Mouse (Mus musculus): ENCODE data around the gene Dnajb3.
A peak's percentile ranks its signal among the peaks of the same experiment; 100 is the strongest.
"Not testable (repeated sequence)": the region's sequence is repeated elsewhere in the genome, so short reads cannot be mapped to it uniquely, and the experiment has no call there.

The Dnajb3 gene

GRCm38 (mm10) chr1:88213766-88214461 lies 8.3 kb upstream of the Dnajb3 start:
- DNase-seq: no peak

DNA sequence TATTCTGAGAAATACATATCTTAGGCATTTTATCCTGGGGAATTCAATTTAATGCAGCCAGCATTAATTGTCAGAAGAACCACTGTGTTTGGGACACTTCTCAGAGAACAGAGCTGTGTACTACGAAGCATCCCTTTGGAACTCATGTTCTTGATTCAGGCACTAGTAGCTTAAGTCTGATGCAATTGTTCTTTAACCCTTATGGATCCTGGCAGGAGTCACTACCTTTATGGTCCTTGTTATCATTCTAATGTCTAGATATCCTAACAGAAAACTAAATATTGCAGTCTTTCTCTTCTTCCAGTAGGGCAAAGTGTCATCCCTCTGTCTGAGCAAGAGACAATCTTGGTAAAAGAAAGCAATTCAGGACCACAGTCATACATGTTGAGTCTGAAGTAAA lies 7.5 kb upstream of the Dnajb3 start:
- DNase-seq: no peak

- DNase-seq: no peak
Measured at GRCm38 (mm10) chr1:88212341-88213045, 6.9 kb upstream of the Dnajb3 start.

DNA sequence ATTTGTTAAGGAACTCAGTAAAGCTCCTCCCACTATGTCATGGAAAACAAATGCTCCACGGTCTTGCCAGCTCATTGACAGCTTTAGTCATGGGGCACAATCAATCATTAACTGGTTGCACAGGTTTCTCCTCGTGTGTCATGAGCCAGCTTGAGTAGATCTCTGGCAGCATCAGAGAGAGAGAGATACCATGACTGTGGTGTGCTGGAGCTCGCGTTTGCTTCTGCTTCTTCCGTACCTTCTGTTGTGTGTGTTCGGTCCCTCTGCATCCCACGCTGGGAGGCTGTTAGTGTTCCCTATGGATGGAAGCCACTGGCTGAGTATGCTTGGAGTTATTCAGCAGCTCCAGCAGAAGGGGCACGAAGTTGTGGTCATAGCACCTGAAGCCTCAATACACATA lies 6.2 kb upstream of the Dnajb3 start, which contains the start of gene Ugt1a1:
TSS of gene Ugt1a1 (plus strand) at position 148 of the 400 bp plus-strand sequence.
- DNase-seq: no peak

GRCm38 (mm10) chr1:88206843-88207479 lies 1.4 kb upstream of the Dnajb3 start:
- DNase-seq: no peak

- no peak for DNase-seq
Measured at GRCm38 (mm10) chr1:88200456-88200855, 5.1 kb downstream of the Dnajb3 start, which contains the start of gene Ugt1a2. TSS of gene Ugt1a2 (plus strand) at chr1:88200601.

DNA sequence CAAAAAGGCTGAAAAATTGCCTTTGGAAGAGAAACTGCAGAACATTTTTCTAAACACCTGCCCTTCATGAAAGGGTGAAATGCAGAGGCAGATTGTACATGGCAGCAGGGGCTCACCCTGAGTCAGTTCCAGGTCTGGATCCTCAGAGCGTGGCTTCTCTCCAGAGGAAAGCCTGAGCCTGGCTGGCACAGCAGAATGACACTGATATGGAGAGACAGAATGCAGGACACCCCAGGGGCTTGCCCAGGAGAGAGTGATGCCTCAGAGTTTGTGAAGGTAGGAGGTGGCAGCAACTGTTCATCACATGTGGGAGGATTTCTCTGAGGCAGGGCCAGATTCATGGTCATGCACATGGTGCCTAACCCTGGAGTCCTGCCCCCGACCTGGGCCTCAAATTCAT lies 5.6 kb downstream of the Dnajb3 start:
- peak; percentile 48 for DNase-seq

- DNase-seq: no peak
Measured at GRCm38 (mm10) chr1:88197443-88197842, 8.1 kb downstream of the Dnajb3 start.

DNA sequence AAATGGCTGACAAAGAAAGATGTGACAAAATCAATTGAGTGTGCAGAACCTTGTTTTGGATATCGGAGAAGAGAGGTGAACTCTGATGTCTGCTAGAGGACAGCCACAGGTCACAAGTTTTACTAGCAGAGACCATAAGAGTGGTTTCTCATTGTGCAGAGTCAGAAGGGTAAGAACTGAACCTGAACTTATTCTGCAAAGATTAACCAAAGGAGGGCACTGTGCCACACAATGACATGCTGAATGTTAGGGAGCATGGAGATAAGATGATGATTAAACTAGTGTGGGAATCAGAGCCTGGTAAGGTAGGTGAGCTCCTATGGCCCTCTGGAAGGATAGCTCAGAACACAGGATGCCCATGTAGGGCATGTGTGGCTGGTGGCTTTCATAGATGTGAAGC lies 9.9 kb downstream of the Dnajb3 start:
- no peak for DNase-seq

- no peak for DNase-seq
Measured at GRCm38 (mm10) chr1:88192136-88192535, 13.4 kb downstream of the Dnajb3 start.

GRCm38 (mm10) chr1:88186325-88186935 lies 19.2 kb downstream of the Dnajb3 start:
- DNase-seq: no peak

GRCm38 (mm10) chr1:88179657-88180056 lies 25.9 kb downstream of the Dnajb3 start:
- no peak for DNase-seq

- DNase-seq: not testable (repeated sequence)
Measured at GRCm38 (mm10) chr1:88172190-88172589, 33.4 kb downstream of the Dnajb3 start.

DNA sequence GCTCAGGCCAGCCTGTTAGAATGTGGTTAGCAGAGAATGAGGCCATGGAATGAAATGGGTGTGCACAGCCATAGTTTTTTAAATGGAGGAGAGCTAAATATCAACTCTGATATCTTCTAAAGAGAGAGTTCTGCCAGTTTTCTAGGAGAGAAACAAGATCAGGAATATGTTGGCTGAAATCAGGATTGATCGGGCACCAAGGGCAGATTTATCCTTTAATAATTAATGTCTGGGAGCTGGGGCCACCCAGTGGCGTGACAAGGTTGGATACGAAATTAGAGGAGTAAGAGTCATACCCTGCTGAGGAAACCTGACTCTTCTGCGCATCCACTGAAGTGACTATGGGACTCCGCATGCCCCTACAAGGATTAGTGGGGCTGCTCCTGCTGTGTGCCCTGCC lies 39.9 kb downstream of the Dnajb3 start, which contains the start of gene Ugt1a5:
TSS of gene Ugt1a5 (plus strand) at position 302 of the 400 bp plus-strand sequence.
- DNase-seq: no peak

DNA sequence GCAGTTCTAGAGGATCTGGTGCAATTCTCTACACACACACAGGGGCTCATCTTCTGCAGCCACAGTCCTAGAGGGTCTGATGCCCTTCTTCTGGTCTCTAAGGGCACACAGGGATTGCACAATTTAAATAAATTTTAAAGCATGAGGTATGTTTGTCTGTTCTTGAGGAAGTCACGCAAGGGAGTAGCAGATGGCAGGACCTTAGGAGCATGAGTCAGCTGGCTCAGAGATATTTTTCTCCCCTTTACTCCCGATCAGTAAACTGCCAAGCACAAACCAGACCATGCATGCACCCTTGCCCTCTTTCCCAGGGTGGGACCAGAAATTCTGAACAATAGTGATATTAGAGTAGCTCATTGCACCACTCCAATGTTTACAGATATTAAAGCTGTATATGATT lies 47.2 kb downstream of the Dnajb3 start:
- DNase-seq: no peak

Data from cerebellum, adult 8-10 months (tissue).